ENCODE assay signal across 29 mouse cellular contexts in genomic region chr17:87353745-87354320, GRCm38 (mm10).
DNase-seq lines count a peak whose midpoint lies in the region; ATAC-seq and TF ChIP-seq lines count a peak whose summit lies in the region.
"Had no signal": no experiment of that assay in that cellular context is flagged by ENCODE, and none has a peak within 500 bp of the region (broad histone marks: within the 10 kb centered on the region; RNA-seq: fewer than 3 reads in every experiment).

No protein-coding gene starts in this region.

- H3K4me3 ChIP-seq in gastrocnemius, adult 2 months: no peak overlapping the region
- no peak overlapping the region for H3K4me3 ChIP-seq in kidney, adult 2 months (ENCODE audit: insufficient read depth, low read depth, low read length)
- H3K4me3 ChIP-seq: forebrain, embryonic 15.5 days; heart, embryonic 10.5 days; heart, embryonic 15.5 days; intestine, embryonic 15.5 days; limb, embryonic 12.5 days; liver, embryonic 15.5 days; lung, embryonic 15.5 days; midbrain, embryonic 13.5 days had no signal

- no peaks in the 10 kb centered on the region for H3K27me3 ChIP-seq in kidney, adult 2 months (replicated peaks; ENCODE audit: control insufficient read depth, insufficient read depth, low read length)
- H3K27me3 ChIP-seq: forebrain, embryonic 15.5 days; heart, embryonic 15.5 days; intestine, embryonic 15.5 days; liver, embryonic 15.5 days; lung, embryonic 15.5 days; midbrain, embryonic 13.5 days; Patski had no signal

- H3K36me3 ChIP-seq in kidney, adult 2 months (ENCODE audit: control insufficient read depth, insufficient read depth, low read length): no peaks in the 10 kb centered on the region
- H3K36me3 ChIP-seq: forebrain, embryonic 15.5 days; heart, embryonic 10.5 days; heart, embryonic 15.5 days; intestine, embryonic 15.5 days; limb, embryonic 12.5 days; lung, embryonic 15.5 days; midbrain, embryonic 13.5 days had no signal

- TF ChIP-seq POLR2A in kidney, adult 2 months (IDR thresholded peaks at IDR 0.05; ENCODE audit: low read depth, low read length): no peak

- peak overlapping the region; percentile 98 for H3K27ac ChIP-seq in gastrocnemius, adult 2 months
- no peak overlapping the region for H3K27ac ChIP-seq in kidney, adult 2 months (ENCODE audit: insufficient read depth, low read depth, low read length)
- H3K27ac ChIP-seq: forebrain, embryonic 15.5 days; heart, embryonic 15.5 days; hindbrain, embryonic 14.5 days; kidney, postnatal 0 days; limb, embryonic 12.5 days; liver, embryonic 15.5 days; lung, embryonic 15.5 days; midbrain, embryonic 13.5 days had no signal

- TF ChIP-seq CTCF in gastrocnemius, adult 2 months (IDR thresholded peaks at IDR 0.05): no peak
- TF ChIP-seq CTCF in kidney, adult 2 months (conservative IDR thresholded peaks at IDR 0.05; ENCODE audit: insufficient read depth, insufficient read length, low read depth, low read length): no peak

- DNase-seq in gastrocnemius, adult 2 months: no peak
- DNase-seq in gastrocnemius, adult 8-10 months (ENCODE audit: low spot score in 2 of 2): no peak
- peak; percentile 26 for DNase-seq in kidney, adult 2 months
- DNase-seq in kidney, postnatal 14 days: no peak
- DNase-seq in 3T3-L1 (ENCODE audit: low read depth, low spot score): peak; percentile 69
- no peak for DNase-seq in thymus, adult 18-20 months
- DNase-seq: adrenal gland, postnatal 36 days; B cell, adult 2 months; cerebellum, adult 2 months; cerebellum, postnatal 14 days; heart, postnatal 36 days; kidney, adult 8-10 months; layer of hippocampus, postnatal 36 days; spleen, adult 18-20 months; thymus, adult 2 months; thymus, postnatal 36 days had no signal

- intact Hi-C loops in gastrocnemius, adult 2 months (cut with DNase I): loop anchor here (2.0 kb wide), 2 partner anchors 13 to 23 kb away; no protein-coding TSS in a partner anchor

- 0 out of 2 replicates have a peak, but pooled peaks have one; percentile 13 for ATAC-seq in common myeloid progenitor, adult 5-6 weeks (replicated peaks; ENCODE audit: low read depth, poor library complexity, severe bottlenecking)
- no peak for ATAC-seq in cerebellum, adult (ENCODE audit: insufficient number of reproducible peaks, low FRiP score, low TSS enrichment)
- ATAC-seq: forebrain, embryonic 15.5 days; intestine, embryonic 15.5 days; midbrain, embryonic 13.5 days; Patski had no signal

- WGBS in kidney, adult 2 months: 91% methylated on average over 8 of the region's 8 CpGs

- H3K4me1 ChIP-seq in kidney, adult 2 months (ENCODE audit: control insufficient read depth, insufficient read depth, low read length): peaks cover 40% of the 10 kb centered on the region

Comparison
In these comparisons a context has a peak if more than half of its experiments do, and no peak if none do; other contexts are left out.
1. DNase-seq: peak in kidney, adult 2 months (single experiment) and 3T3-L1 (single experiment); none in gastrocnemius, adult 2 months (single experiment), gastrocnemius, adult 8-10 months (0 of 2), kidney, postnatal 14 days (single experiment) and thymus, adult 18-20 months (0 of 2).